Mouse (Mus musculus) heart, adult 2 months (tissue): ENCODE measurements around the gene Txk.

Source experiments
- CTCF ChIP-seq: fragments of 200-600 bp; IDR thresholded peaks from 2 replicates; pipeline ENCODE4 v1.8.1; 2022; ENCODE audit warnings: antibody characterized with exemption, mild to moderate bottlenecking, moderate library complexity
- EP300 ChIP-seq: fragments of 200-500 bp; IDR thresholded peaks from 2 replicates; pipeline ENCODE4 v1.6.1; 2011; ENCODE audit warnings: low read depth, low read length, control low read depth; ENCODE audit not compliant: insufficient read depth
- POLR2A ChIP-seq: fragments of 200-500 bp; IDR thresholded peaks from 2 replicates; pipeline ENCODE4 v1.6.1; 2011; ENCODE audit warnings: mild to moderate bottlenecking, low read depth, low read length, control low read depth; ENCODE audit not compliant: insufficient read depth

- TF ChIP-seq CTCF = no peak
- no peak for TF ChIP-seq POLR2A
- TF ChIP-seq EP300 = no peak
Measured at GRCm38 (mm10) chr5:72671017-72671699, 81.4 kb downstream of the Txk start.
